Mouse (Mus musculus) neural tube, embryonic 14.5 days (tissue): ENCODE measurements at regions not wholly inside any gene's neighbourhood (a gene's known extent, or its start where the extent isn't known, plus 50 kb on each side); places are given as distances from the start of the nearest gene placed in this dataset.
"Not testable (repeated sequence)": the region's sequence is repeated elsewhere in the genome, so short reads cannot be mapped to it uniquely, and the experiment has no call there.

Source experiments
- ATAC-seq: fragments of 200-750 bp; cut with Nextera tagmentation; 2 replicates; pipeline ENCODE4 v1.8.0; 2017; ENCODE audit warnings: low read depth, mild to moderate bottlenecking, moderate TSS enrichment, moderate library complexity
- H3K27ac ChIP-seq: fragments of 300-500 bp; sonication (generic); 2 replicates; pipeline ENCODE4 v1.5.1; 2014; ENCODE audit warnings: low read depth, mild to moderate bottlenecking, control low read depth, low read length, moderate library complexity, mixed read lengths
- H3K27me3 ChIP-seq: fragments of 300-500 bp; sonication (generic); 2 replicates; pipeline ENCODE4 v1.6.1; 2014; ENCODE audit warnings: low read length; ENCODE audit not compliant: control insufficient read depth, insufficient read depth
- H3K36me3 ChIP-seq: fragments of 300-500 bp; sonication (generic); 2 replicates; pipeline ENCODE4 v1.6.1; 2014; ENCODE audit warnings: low read length, mixed read lengths; ENCODE audit not compliant: control insufficient read depth, insufficient read depth
- H3K4me1 ChIP-seq: fragments of 300-500 bp; sonication (generic); 2 replicates; pipeline ENCODE4 v1.6.1; 2014; ENCODE audit warnings: low read length; ENCODE audit not compliant: control insufficient read depth, insufficient read depth
- H3K4me2 ChIP-seq: fragments of 300-500 bp; sonication (generic); 2 replicates; pipeline ENCODE4 v1.6.1; 2014; ENCODE audit warnings: mild to moderate bottlenecking, low read depth, low read length, control low read depth
- H3K4me3 ChIP-seq: fragments of 300-500 bp; sonication (generic); 2 replicates; pipeline ENCODE4 v1.5.1; 2014; ENCODE audit warnings: low read depth, low read length, control low read depth, mixed read lengths
- H3K9ac ChIP-seq: fragments of 300-500 bp; sonication (generic); replicated peaks from 2 replicates; pipeline ENCODE4 v1.6.1; 2014; ENCODE audit warnings: low read depth, mild to moderate bottlenecking, control low read depth, low read length, mixed read lengths
- H3K9me3 ChIP-seq: fragments of 300-500 bp; sonication (generic); 2 replicates; pipeline ENCODE4 v1.6.1; 2016; ENCODE audit warnings: low read length; ENCODE audit not compliant: control insufficient read depth
- WGBS: fragments of 180-500 bp; shearing (Covaris S2); extraction: QIAGEN DNeasy Blood & Tissue Kit; methylation state at CpG from one replicate; pipeline ENCODE4 v1.1.7; 2014; 5-methylcytosine and 5-hydroxymethylcytosine counted together

DNA sequence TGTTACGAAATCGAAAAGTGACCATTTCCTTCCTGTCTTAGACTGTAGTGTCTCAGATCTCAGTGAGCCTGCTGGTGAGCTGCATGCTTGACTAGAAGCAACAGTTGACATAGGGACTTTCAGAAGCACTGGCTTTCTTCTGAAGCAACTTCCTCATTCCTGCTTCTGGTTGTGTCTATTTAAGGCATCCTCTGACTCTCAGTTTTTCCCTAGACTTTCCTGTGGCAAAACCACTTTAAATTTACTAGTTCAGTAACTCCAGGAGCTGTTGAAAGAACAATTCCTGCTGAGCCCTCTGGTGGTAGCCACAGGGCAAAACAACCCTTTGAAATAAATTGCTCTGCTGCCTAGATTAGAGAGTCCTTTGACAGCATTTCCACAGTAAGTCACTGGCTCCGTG lies 1811.9 kb upstream of the G6pd2 start:
- Histone ChIP-seq H3K27me3 (no peaks in the 10 kb centered on the region), H3K36me3 (no peaks in the 10 kb centered on the region), H3K9me3 (no peaks in the 10 kb centered on the region), H3K4me2 (no peak overlapping the region), H3K4me3 (no peak overlapping the region), H3K4me1 (no peaks in the 10 kb centered on the region), H3K27ac (no peak overlapping the region), H3K9ac (no peak overlapping the region)
- WGBS: 64% methylated on average over 3 of the region's 3 CpGs
- ATAC-seq: no peak

DNA sequence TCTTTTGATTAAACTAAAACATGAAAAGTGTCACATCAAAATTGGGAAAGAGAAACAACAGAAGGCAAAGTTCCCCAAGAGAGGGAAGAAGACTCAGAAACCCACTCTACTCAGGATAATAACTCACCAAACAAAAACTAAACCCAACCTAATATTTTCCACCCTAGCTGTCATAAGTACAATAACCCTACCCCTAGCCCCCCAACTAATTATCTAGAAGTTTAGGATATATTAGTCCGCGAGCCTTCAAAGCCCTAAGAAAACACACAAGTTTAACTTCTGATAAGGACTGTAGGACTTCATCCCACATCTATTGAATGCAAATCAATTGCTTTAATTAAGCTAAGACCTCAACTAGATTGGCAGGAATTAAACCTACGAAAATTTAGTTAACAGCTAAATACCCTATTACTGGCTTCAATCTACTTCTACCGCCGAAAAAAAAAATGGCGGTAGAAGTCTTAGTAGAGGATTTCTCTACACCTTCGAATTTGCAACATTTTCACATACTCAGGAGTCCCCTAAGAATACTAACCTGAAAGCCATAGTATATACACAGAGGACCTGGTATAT lies 1765.9 kb upstream of the G6pd2 start:
- WGBS: 93% methylated on average over 6 of the region's 7 CpGs
- H3K4me3 ChIP-seq, H3K4me1 ChIP-seq, H3K27ac ChIP-seq, H3K9ac ChIP-seq, H3K27me3 ChIP-seq, H3K36me3 ChIP-seq, H3K4me2 ChIP-seq, H3K9me3 ChIP-seq: not testable (repeated sequence)
- ATAC-seq: peak; percentile 100

DNA sequence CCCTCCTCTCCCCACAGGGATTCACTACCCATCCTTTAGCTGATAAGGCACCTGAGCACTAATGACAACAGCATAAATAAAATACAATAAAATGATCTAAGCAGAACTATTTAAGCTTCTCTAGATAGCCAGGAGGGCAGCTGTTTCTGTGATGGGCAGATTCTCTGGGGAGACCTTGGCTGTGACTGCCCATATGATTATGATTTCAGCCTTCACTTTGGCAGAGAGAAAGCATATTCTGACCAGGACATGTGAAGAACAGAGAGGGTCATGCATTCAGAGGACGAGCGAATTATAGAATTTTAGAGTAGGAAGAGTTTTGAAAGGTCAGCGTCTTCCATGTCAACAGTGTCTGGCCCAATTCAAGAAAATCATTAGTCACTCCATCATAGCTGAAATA lies 1759.6 kb upstream of the G6pd2 start:
- ATAC-seq: peak; percentile 46; the same call in 1 of the 2 replicates
- no peaks in the 10 kb centered on the region for H3K36me3 ChIP-seq
- no peaks in the 10 kb centered on the region for H3K4me1 ChIP-seq
- no peaks in the 10 kb centered on the region for H3K9me3 ChIP-seq
- H3K4me2 ChIP-seq: no peak overlapping the region
- H3K27me3 ChIP-seq: no peaks in the 10 kb centered on the region
- H3K4me3 ChIP-seq: no peak overlapping the region
- H3K27ac ChIP-seq: no peak overlapping the region
- WGBS: 71% methylated on average over 3 of the region's 3 CpGs
- H3K9ac ChIP-seq: no peak overlapping the region

DNA sequence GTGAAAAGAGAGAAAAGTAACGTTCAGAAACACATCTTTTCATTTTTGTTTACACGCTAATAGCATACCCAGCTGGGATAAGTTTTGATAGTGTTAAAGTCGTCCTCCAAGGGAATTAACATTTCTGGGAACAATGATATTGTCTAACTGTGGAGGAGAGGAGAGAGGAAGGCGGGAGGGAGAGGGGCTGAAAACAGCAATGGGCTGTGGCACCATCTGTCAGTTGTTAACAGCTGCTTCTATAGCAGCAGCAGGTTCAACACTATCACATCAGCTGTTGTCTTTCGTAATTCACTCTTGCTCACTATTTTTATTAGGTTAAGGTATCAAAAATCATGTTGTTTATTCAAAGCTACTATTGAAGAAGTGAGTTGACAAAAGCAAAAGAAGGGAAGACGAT lies 1747.4 kb upstream of the G6pd2 start:
- Histone ChIP-seq H3K36me3 (no peaks in the 10 kb centered on the region), H3K9ac (no peak overlapping the region), H3K27ac (no peak overlapping the region), H3K27me3 (no peaks in the 10 kb centered on the region), H3K4me3 (no peak overlapping the region), H3K4me1 (no peaks in the 10 kb centered on the region), H3K4me2 (no peak overlapping the region), H3K9me3 (no peaks in the 10 kb centered on the region)
- 48% methylated on average over 6 of the region's 6 CpGs for WGBS
- ATAC-seq: peak; percentile 75; the same call in 1 of the 2 replicates
